Mouse (Mus musculus) cerebellum, adult 9-11 months (tissue): ENCODE results near the gene Mterf1b.

Experiments used
- DNase-seq: peaks from one replicate; pipeline ENCODE4 v3.0.0; 2022

The Mterf1b gene

GRCm38 (mm10) chr5:4246095-4246494 lies 53.9 kb downstream of the Mterf1b start:
- DNase-seq, result no peak
